Mouse (Mus musculus): Measurements from ENCODE around the gene Brwd3.
A peak's percentile ranks its signal among the peaks of the same experiment; 100 is the strongest.

The Brwd3 gene

GRCm38 (mm10) chrX:108834090-108834774 is at the start of gene Brwd3:
Gene Brwd3, minus strand, starts transcription at chrX:108834372.
- peak; percentile 95 for DNase-seq (ENCODE audit: low read depth, low spot score)

GRCm38 (mm10) chrX:108862632-108863031 is 28.5 kb upstream of the Brwd3 start:
- DNase-seq (ENCODE audit: low read depth, low spot score) = no peak

DNA sequence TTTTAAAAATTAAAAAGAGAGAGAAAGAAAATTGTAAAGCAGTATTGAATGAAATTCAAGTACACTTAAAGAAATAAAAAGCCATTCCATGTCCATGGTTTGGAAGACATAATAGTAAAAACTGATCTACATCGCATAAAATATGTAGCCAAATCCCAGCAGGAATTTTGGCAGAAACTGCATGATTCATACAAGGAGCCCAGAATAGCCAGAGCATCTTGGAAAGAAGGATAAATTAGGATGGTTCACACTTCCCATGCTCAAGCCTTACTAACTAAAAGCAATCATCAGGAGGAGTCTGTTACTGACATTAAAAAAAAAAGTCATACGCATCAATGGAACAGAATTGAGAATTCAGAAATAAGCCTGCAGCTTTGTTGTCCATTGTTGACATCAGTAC is 8.5 kb upstream of the Brwd3 start:
- no peak for DNase-seq (ENCODE audit: low read depth, low spot score)

DNA sequence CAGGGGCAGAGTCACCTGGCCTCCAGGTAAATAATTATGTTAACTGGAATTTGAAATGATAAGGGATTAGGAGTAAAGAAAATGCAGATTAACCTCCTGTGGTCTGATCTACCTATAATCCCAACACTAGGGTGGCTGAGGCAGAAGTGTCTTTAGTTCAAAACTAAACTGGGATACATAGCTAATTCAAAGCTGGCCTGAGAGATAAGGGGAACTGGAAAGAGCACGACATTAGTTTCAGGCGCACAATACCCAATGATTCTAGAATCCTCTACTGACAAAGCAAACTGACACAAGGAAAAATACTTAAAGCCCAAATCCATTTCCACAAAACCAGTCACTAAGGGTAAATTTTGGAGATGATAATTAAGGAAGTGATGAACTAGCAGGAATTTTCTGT is 2.2 kb upstream of the Brwd3 start:
- DNase-seq (ENCODE audit: low read depth, low spot score) = no peak

DNA sequence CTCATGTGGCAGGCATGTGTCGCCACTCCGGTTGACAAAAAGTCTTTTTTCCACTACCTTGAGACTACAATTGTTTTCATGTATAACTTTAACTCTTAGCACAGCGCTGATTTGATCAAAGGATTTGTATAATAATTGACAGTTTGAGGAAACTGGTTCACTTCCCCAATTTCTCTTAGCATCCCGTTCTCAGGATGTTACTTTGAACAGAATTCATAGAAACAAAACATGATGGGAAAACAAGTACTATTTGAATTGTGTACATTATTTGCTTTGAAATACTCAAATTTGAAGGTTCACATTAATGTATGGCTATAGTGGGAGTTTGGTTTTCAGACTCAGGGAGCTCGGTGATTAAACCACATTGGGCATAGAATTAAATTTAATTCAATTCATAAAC is 1.1 kb upstream of the Brwd3 start:
- DNase-seq (ENCODE audit: low read depth, low spot score) = no peak

DNA sequence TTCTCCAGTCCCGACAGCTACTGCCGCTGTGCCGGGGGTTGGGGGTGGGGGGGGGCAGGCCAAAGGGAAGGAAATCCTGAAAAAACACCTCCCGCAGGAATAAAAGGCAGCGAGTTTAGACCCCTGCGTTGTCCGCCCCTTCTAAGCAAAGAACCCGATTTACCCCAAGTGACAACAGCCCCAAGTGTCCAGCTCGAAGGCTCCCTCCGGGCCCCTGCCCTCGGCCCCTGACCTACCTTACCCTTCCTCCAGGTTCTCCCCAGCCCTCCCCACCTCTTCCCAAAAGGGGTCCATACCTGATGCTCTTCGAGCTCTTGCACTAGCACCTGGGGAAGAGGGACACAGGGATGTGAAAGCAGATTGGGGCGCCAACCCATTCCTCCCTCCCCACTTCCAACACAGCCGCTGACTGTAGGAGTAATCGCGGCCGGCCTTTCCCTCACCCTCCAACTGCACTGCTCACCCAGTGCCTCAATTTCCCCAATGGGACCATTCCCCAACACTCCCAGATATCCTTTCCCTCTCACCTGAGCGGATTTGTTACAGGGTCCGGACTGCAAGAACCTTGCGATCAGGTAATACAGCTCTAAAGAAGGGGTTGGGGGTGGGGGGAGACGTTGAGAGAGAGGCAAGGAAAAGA is 671 bp downstream of the Brwd3 start:
- no peak for DNase-seq (ENCODE audit: low read depth, low spot score)

- peak; percentile 84 for DNase-seq (ENCODE audit: low read depth, low spot score)
Measured at GRCm38 (mm10) chrX:108832674-108833189, 1.4 kb downstream of the Brwd3 start.

DNA sequence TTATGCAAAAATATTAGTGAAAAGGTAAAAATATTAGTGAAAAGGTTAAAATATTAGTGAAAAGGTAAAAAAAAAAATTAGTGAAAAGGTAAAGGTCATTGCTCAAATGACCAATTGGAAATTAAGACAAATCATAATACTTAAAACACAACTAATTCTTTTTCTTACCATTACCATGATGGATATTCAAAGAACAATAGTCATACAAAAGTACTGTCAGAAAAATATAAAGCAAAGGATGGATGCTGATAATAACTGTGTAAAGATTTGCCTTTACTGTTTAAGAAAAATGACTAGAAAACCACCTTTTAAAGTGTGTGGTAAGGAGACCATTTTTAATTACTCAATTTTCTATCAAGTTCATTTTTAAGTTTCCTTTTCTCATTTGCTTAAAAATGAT is 2.9 kb downstream of the Brwd3 start:
- no peak for DNase-seq (ENCODE audit: low read depth, low spot score)

GRCm38 (mm10) chrX:108828111-108828510 is 6.1 kb downstream of the Brwd3 start:
- no peak for DNase-seq (ENCODE audit: low read depth, low spot score)

- DNase-seq (ENCODE audit: low read depth, low spot score) = no peak
Measured at GRCm38 (mm10) chrX:108797268-108797667, 36.9 kb downstream of the Brwd3 start.

- no peak for DNase-seq (ENCODE audit: low read depth, low spot score)
Measured at GRCm38 (mm10) chrX:108783724-108784123, 50.4 kb downstream of the Brwd3 start.

DNA sequence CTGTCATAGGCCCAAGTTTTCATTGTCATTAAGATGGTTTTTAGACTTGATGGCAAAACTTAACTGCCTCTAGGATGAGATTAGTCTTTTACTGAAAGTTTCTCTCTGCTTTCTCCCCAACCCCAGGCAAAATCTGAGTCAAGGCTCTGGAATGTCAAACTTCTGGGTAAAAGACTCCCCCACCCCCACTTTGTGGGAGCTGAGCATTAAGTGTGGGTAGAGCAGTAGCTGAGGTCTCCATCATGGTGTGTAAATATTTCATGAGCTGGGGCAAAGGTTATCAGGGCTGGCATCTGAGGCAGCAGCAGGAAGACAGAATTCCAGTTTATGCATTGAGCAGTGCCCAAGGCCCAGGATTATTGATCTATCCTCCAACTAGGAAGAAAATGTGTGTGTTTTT is 102.4 kb downstream of the Brwd3 start:
- DNase-seq (ENCODE audit: low read depth, low spot score) = no peak

DNA sequence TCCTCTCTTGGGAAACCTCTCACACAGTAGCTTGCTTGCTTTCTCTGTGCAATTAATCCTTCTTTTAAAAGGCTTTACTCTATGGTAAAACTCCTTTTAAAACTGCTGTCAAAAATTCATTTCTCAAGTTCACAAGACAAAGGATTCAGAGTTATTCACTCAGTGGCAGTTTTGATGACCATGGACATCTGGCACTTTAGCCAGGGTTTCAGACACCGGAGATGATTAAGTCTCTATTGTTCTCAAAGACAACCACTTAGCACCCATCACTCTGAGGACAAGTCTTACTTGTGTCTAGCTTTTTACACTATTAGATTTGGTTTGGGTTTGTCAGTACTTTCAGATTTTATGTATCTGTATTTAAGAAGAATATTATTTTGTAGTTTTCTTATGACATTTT is 104.6 kb downstream of the Brwd3 start:
- no peak for DNase-seq (ENCODE audit: low read depth, low spot score)

- no peak for DNase-seq (ENCODE audit: low read depth, low spot score)
Measured at GRCm38 (mm10) chrX:108729068-108729467, 105.1 kb downstream of the Brwd3 start.

DNA sequence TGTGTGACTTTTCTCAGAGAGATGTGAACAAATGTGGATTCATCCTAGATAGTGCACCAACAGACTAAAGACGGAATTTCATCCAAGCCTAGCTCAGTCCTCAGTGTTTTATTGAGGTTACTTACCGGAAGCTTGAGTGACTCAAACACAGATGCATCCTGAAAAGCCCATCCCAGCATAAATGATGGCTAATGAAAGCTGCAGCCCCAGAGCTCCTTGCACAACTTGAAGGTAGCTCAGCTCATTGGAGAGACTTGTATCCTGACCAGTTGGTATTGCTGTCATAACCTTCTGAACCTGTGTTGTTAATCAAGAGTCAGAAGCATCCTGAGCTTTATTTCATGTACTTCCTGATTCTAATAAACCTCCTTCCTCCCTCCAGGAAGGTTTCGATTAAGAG is 105.8 kb downstream of the Brwd3 start:
- DNase-seq (ENCODE audit: low read depth, low spot score) = no peak

DNA sequence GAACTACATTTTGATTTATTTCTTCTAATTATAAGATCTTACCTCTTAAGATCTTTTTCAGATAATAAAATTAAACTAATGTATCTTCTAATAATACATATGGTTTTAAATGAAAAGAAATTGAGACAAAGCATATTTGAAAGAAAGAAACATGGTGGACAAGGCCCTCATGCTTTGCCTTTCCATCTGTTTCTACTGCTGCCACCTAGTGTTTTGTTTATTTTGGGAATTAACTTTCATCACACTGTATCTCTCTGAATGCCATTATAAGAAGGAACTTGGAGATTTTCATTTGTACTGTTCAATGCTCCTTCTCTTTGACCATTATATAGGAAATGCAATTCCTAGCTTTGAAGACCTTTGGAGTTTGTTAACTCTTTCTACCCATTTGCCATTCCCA is 109.9 kb downstream of the Brwd3 start:
- no peak for DNase-seq (ENCODE audit: low read depth, low spot score)

GRCm38 (mm10) chrX:108722447-108722846 is 111.7 kb downstream of the Brwd3 start:
- no peak for DNase-seq (ENCODE audit: low read depth, low spot score)

GRCm38 (mm10) chrX:108704312-108704711 is 129.9 kb downstream of the Brwd3 start:
- no peak for DNase-seq (ENCODE audit: low read depth, low spot score)
